Mouse (Mus musculus) heart, embryonic 10.5 days (tissue): ENCODE data around the gene Tor1a. TPM values are rescaled to one million over a fixed set of nuclear protein-coding genes. Genes with fewer than 3 reads are reported as not detected.
A peak's percentile ranks its signal among the peaks of the same experiment; 100 is the strongest.
"Not testable (repeated sequence)": the region's sequence is repeated elsewhere in the genome, so short reads cannot be mapped to it uniquely, and the experiment has no call there.

Source experiments
- DNase-seq: peaks from one replicate; pipeline ENCODE4 v3.0.0-alpha.2; 2017; ENCODE audit warnings: low spot score
- H3K27ac ChIP-seq: fragments of 300-500 bp; sonication (generic); 2 replicates; pipeline ENCODE4 v1.5.1; 2016; ENCODE audit warnings: mild to moderate bottlenecking
- H3K27me3 ChIP-seq: fragments of 300-500 bp; sonication (generic); 2 replicates; pipeline ENCODE4 v1.6.1; 2016; ENCODE audit warnings: mild to moderate bottlenecking; ENCODE audit not compliant: poor library complexity, insufficient read depth, severe bottlenecking
- H3K36me3 ChIP-seq: fragments of 300-500 bp; sonication (generic); 2 replicates; pipeline ENCODE4 v1.6.1; 2016; ENCODE audit warnings: mild to moderate bottlenecking, moderate library complexity
- H3K4me1 ChIP-seq: fragments of 300-500 bp; sonication (generic); 2 replicates; pipeline ENCODE4 v1.6.1; 2016; ENCODE audit warnings: mild to moderate bottlenecking
- H3K4me3 ChIP-seq: fragments of 300-500 bp; sonication (generic); 2 replicates; pipeline ENCODE4 v1.5.1; 2016; ENCODE audit warnings: mild to moderate bottlenecking, moderate library complexity
- H3K9me3 ChIP-seq: fragments of 300-500 bp; sonication (generic); 2 replicates; pipeline ENCODE4 v1.6.1; 2016; ENCODE audit warnings: mild to moderate bottlenecking, moderate library complexity
- WGBS: fragments of 180-500 bp; shearing (Covaris S2); methylation state at CpG from one replicate; pipeline ENCODE4 v1.1.7; 2016; 5-methylcytosine and 5-hydroxymethylcytosine counted together
- polyA plus RNA-seq: library from polyadenylated mRNA; unstranded; fragments of >200 nt; fragmentation: Nextera tagmentation; extraction: Ambion mirVana; gene quantifications from 2 replicates; pipeline ENCODE4 v1.2.1, GENCODE M21; 2016

Tor1a gene
- polyA plus RNA-seq, 1 experiment from 2014 or later = 80.5 TPM

- H3K9me3 ChIP-seq = no peaks in the 10 kb centered on the region
- H3K4me3 ChIP-seq = peak overlapping the region; percentile 85
- peaks cover 21% of the 10 kb centered on the region for H3K36me3 ChIP-seq
- H3K27me3 ChIP-seq = no peaks in the 10 kb centered on the region
- peaks cover 38% of the 10 kb centered on the region for H3K4me1 ChIP-seq
- DNase-seq = no peak
- peak overlapping the region; percentile 85; the same call in 1 of the 2 replicates for H3K27ac ChIP-seq
- WGBS = 50% methylated on average over 7 of the region's 7 CpGs
These were observed 15.3 kb upstream of the Tor1a start for GRCm38 (mm10) chr2:30983024-30983423.

- Histone ChIP-seq H3K36me3 (peaks cover 32% of the 10 kb centered on the region), H3K27me3 (no peaks in the 10 kb centered on the region), H3K9me3 (no peaks in the 10 kb centered on the region), H3K4me1 (peaks cover 34% of the 10 kb centered on the region), H3K4me3 (peak within 1 kb of the TSS; percentile 85), H3K27ac (peak within 1 kb of the TSS; percentile 85)
- DNase-seq = peak; percentile 100
- WGBS = under 1% methylated on average over 66 of the region's 66 CpGs
These were observed 14.2 kb upstream of the Tor1a start, which contains the start of the genes BC005624 and Usp20 for GRCm38 (mm10) chr2:30981790-30982513. BC005624 (minus strand) TSS chr2:30982201. Usp20 (plus strand) TSS chr2:30982279.

- WGBS = 25% methylated on average over 16 of the region's 16 CpGs
- peak overlapping the region; percentile 89 for H3K27ac ChIP-seq
These were observed 907 bp downstream of the Tor1a start for GRCm38 (mm10) chr2:30966826-30967225.

GRCm38 (mm10) chr2:30965627-30966026 lies 2.1 kb downstream of the Tor1a start:
- peaks cover 40% of the 10 kb centered on the region for H3K4me1 ChIP-seq
- no peak overlapping the region for H3K27ac ChIP-seq
- H3K27me3 ChIP-seq = no peaks in the 10 kb centered on the region
- no peaks in the 10 kb centered on the region for H3K9me3 ChIP-seq
- H3K4me3 ChIP-seq = no peak overlapping the region
- DNase-seq = no peak
- peaks cover 62% of the 10 kb centered on the region for H3K36me3 ChIP-seq
- WGBS = 94% methylated on average over 8 of the region's 8 CpGs

More at GRCm38 (mm10) chr2:30966826-30967225, 907 bp downstream of the Tor1a start:
- DNase-seq = no peak
- H3K4me1 ChIP-seq = peaks cover 40% of the 10 kb centered on the region
- peak overlapping the region; percentile 83 for H3K4me3 ChIP-seq
- H3K9me3 ChIP-seq = no peaks in the 10 kb centered on the region
- H3K36me3 ChIP-seq = peaks cover 55% of the 10 kb centered on the region
- no peaks in the 10 kb centered on the region for H3K27me3 ChIP-seq

DNA sequence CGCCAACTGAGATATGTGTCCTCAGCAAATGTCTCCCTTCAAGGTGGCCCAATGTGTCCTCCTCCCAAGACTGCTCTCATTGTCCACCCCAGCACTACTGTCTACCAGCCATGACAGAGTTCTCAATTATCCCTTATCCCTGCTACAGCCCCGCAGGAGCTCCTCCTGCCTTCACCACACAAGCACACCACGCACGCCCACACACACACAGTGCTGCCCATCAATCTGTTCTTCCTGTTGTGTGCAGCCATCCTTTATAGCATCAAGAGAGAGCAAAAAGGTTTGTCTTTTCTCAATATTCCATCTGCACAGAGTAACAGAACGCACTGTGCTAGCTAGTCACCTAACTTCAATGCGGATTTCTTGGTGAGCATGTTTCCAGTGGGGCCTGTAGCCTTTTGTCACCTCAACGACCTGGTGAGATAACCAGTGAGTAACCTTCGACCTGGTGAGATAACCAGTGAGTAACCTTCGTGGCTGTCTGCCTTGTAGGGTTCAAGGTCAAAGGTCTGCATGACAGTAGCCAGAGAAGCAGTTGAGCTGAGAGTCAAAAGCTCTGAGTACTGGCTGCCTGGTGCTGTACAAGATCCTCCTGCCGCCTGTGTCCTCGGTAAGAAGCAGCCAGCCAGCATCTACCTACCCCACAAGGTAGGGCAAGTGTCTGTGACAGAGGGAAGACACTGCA lies 5.0 kb downstream of the Tor1a start:
- peaks cover 40% of the 10 kb centered on the region for H3K4me1 ChIP-seq
- DNase-seq = no peak
- peaks cover 88% of the 10 kb centered on the region for H3K36me3 ChIP-seq
- no peak overlapping the region for H3K4me3 ChIP-seq
- WGBS = 70% methylated on average over 11 of the region's 11 CpGs
- H3K27me3 ChIP-seq = no peaks in the 10 kb centered on the region
- H3K9me3 ChIP-seq = no peaks in the 10 kb centered on the region
- no peak overlapping the region for H3K27ac ChIP-seq

DNA sequence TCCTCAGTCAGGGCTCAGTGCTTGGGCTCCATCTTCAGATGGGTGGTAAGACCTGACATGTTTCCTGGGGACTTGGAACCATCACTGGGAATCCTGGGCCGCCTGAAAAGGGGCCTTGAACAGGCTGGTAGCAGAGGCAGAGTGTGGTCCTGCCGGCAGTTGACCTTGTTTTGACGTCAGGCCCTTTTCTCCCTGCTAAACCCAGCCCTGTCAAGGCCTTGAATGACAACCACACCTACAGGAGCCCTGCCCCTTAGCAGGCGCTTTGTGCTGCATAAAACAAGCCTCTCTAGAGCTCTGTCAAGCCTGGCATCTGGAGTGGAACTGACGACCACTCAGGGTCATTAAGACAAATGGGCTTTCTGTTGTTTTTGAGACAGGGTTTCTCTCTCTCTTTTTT lies 7.9 kb downstream of the Tor1a start:
- Histone ChIP-seq H3K27ac (no peak overlapping the region), H3K4me1 (peaks cover 23% of the 10 kb centered on the region), H3K36me3 (peaks cover 100% of the 10 kb centered on the region), H3K27me3 (no peaks in the 10 kb centered on the region), H3K9me3 (no peaks in the 10 kb centered on the region), H3K4me3 (no peak overlapping the region)
- no peak for DNase-seq
- WGBS = 51% methylated on average over 5 of the region's 5 CpGs

GRCm38 (mm10) chr2:30958726-30959125 lies 9.0 kb downstream of the Tor1a start:
- no peak overlapping the region for H3K4me3 ChIP-seq
- no peak for DNase-seq
- peaks cover 26% of the 10 kb centered on the region for H3K4me1 ChIP-seq
- H3K27me3 ChIP-seq = no peaks in the 10 kb centered on the region
- 89% methylated on average over 14 of the region's 14 CpGs for WGBS
- peaks cover 93% of the 10 kb centered on the region for H3K36me3 ChIP-seq
- no peaks in the 10 kb centered on the region for H3K9me3 ChIP-seq
- H3K27ac ChIP-seq = no peak overlapping the region

DNA sequence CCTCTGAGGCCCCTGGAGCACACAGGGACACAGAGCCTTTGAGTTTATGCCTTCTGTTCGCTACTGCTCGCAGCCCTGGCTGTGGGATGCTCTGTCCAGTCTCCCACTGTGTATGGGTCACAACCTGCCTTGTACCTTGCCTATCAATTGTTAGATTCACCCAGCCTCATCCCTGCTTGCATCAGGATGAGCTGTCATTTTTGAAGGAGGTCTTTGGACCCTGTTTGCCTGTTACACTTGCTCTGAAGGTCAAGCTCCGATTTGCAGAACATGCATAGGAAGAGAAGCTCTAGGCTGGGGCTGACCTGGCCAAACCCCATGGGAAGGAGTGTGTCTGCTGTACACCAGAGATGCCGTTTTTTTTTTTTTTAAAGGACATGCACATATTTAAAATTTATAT lies 10.2 kb downstream of the Tor1a start:
- no peak for DNase-seq
- WGBS = 85% methylated on average over 4 of the region's 4 CpGs
- Histone ChIP-seq H3K4me1 (peaks cover 30% of the 10 kb centered on the region), H3K27ac (no peak overlapping the region), H3K4me3 (no peak overlapping the region), H3K27me3 (no peaks in the 10 kb centered on the region), H3K36me3 (peaks cover 81% of the 10 kb centered on the region), H3K9me3 (no peaks in the 10 kb centered on the region)

DNA sequence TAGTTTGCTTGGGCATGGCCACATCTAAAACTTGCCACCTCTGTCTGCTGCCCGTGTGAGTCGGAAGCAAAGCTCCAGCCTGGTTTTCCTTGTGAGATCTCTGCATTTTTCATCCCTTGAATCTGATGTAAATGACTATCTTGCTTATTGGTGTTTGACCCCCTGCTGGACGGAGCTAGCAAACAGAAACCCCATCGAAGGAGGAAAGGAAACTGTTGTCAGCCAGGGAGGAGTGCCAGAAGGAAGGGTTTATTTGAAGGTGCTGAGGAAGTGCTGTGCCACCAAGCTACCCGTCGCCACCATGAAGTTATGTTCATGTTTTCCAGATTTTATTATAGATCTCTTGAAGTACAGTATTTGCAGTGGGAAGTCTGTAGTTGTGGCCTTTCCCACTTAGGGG lies 12.9 kb downstream of the Tor1a start:
- WGBS = 67% methylated on average over 6 of the region's 6 CpGs
- peaks cover 54% of the 10 kb centered on the region for H3K36me3 ChIP-seq
- H3K27ac ChIP-seq = no peak overlapping the region
- no peaks in the 10 kb centered on the region for H3K27me3 ChIP-seq
- peaks cover 33% of the 10 kb centered on the region for H3K4me1 ChIP-seq
- no peaks in the 10 kb centered on the region for H3K9me3 ChIP-seq
- peak overlapping the region; percentile 96 for H3K4me3 ChIP-seq
- DNase-seq = no peak

- H3K4me1 ChIP-seq = peaks cover 33% of the 10 kb centered on the region
- H3K27ac ChIP-seq = peak within 1 kb of the TSS; percentile 95
- H3K9me3 ChIP-seq = no peaks in the 10 kb centered on the region
- under 1% methylated on average over 60 of the region's 60 CpGs for WGBS
- H3K27me3 ChIP-seq = no peaks in the 10 kb centered on the region
- peak within 1 kb of the TSS; percentile 96 for H3K4me3 ChIP-seq
- H3K36me3 ChIP-seq = peaks cover 36% of the 10 kb centered on the region
- DNase-seq = peak; percentile 94
These were observed 14.8 kb downstream of the Tor1a start, which contains the start of gene Tor1b for GRCm38 (mm10) chr2:30952824-30953490. Tor1b (plus strand) TSS chr2:30952959.

GRCm38 (mm10) chr2:30952457-30952823 lies 15.3 kb downstream of the Tor1a start:
- peak overlapping the region; percentile 95 for H3K27ac ChIP-seq
- peak overlapping the region; percentile 96 for H3K4me3 ChIP-seq
- DNase-seq = no peak
- 33% methylated on average over 5 of the region's 5 CpGs for WGBS
- peaks cover 30% of the 10 kb centered on the region for H3K36me3 ChIP-seq
- peaks cover 33% of the 10 kb centered on the region for H3K4me1 ChIP-seq
- H3K9me3 ChIP-seq = no peaks in the 10 kb centered on the region
- H3K27me3 ChIP-seq = no peaks in the 10 kb centered on the region

DNA sequence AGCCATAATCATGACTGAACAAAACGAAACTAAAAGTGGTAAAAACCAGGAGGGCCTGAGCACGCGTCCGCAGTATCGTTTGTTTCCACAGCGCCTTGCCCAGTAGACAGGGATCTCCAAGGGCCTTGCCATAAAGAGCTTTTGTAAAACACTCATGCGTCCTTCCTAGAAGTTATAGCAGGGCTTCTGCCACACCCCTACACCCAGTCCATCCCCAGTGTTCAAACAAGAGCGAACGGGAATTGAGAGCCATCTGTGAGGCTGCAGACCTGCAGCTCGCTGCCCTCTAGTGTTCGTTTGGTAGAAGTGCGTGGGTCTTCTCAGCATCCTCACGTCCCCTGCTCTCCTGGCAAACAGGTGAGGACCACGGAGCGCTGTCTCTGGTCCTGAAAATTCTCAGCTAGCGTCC lies 25.1 kb downstream of the Tor1a start:
- 30% methylated on average over 16 of the region's 16 CpGs for WGBS
- Histone ChIP-seq H3K27ac (0 out of 2 replicates have a peak overlapping the region, but pooled peaks have one; percentile 37), H3K9me3 (no peaks in the 10 kb centered on the region), H3K4me3 (peak overlapping the region; percentile 43), H3K36me3 (no peaks in the 10 kb centered on the region), H3K4me1 (no peaks in the 10 kb centered on the region), H3K27me3 (no peaks in the 10 kb centered on the region)
- DNase-seq = peak; percentile 90

DNA sequence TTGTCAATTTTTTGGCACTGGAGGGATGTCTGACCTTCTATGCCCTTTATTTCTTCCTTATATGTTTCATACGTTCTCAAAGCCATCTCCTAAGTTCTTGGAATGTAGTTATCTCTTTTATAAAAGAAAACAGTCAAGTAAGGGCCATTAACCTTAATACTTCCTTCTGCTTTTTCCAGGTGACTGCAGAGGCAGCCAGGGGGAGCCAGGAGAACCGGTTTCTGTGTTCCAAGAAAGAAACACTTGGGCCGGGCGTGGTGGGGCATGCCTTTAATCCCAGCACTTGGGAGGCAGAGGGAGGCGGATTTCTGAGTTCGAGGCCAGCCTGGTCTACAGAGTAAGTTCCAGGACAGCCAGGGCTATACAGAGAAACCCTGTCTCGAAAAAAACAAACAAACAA lies 25.6 kb downstream of the Tor1a start:
- H3K27me3 ChIP-seq, H3K27ac ChIP-seq, DNase-seq, H3K36me3 ChIP-seq, H3K4me3 ChIP-seq, H3K9me3 ChIP-seq, H3K4me1 ChIP-seq: not testable (repeated sequence)
- 47% methylated on average over 7 of the region's 7 CpGs for WGBS
